Mouse (Mus musculus) hindbrain, embryonic 12.5 days (tissue): Measurements from ENCODE around the gene Zdhhc1. TPM values are rescaled to one million over a fixed set of nuclear protein-coding genes. Genes with fewer than 3 reads are reported as not detected.

Experiments
- polyA plus RNA-seq: library from polyadenylated mRNA; unstranded; fragments of >200 nt; fragmentation: Nextera tagmentation; extraction: Ambion mirVana; gene quantifications from 2 replicates; pipeline ENCODE4 v1.2.1, GENCODE M21; 2016

Gene Zdhhc1
- polyA plus RNA-seq, 1 experiment from 2014 or later: 35.8 TPM

Other genes starting within 250 kb of the Zdhhc1 start
- gene B3gnt9, start 241.7 kb downstream of the Zdhhc1 start, polyA plus RNA-seq: 7.5 and 9.5 TPM in 2 replicates
- gene Tradd, start 232.3 kb downstream of the Zdhhc1 start, polyA plus RNA-seq: 17.2 and 17.5 TPM in 2 replicates
- gene Fbxl8, start 232.3 kb downstream of the Zdhhc1 start, polyA plus RNA-seq: 0.97 and 1.4 TPM in 2 replicates
- gene Hsf4, start 227.1 kb downstream of the Zdhhc1 start, polyA plus RNA-seq: 0.23 TPM in 1 of 2 replicates, not detected in the other
- 2.7 and 4.0 TPM in 2 replicates for gene Nol3, start 220.8 kb downstream of the Zdhhc1 start, polyA plus RNA-seq
- gene 4931428F04Rik, start 207.0 kb downstream of the Zdhhc1 start, polyA plus RNA-seq: 63.2 and 74.0 TPM in 2 replicates
- 12.7 and 15.7 TPM in 2 replicates for gene Exoc3l, start 200.8 kb downstream of the Zdhhc1 start, polyA plus RNA-seq
- 68.8 and 69.9 TPM in 2 replicates for gene E2f4, start 199.2 kb downstream of the Zdhhc1 start, polyA plus RNA-seq
- gene Elmo3, start 191.3 kb downstream of the Zdhhc1 start, polyA plus RNA-seq: 2.7 and 3.2 TPM in 2 replicates
- gene Lrrc29, start 170.6 kb downstream of the Zdhhc1 start, polyA plus RNA-seq: 1.3 TPM in 2 replicates
- gene Tmem208, start 170.5 kb downstream of the Zdhhc1 start, polyA plus RNA-seq: 97.6 and 100 TPM in 2 replicates
- 1.4 and 2.0 TPM in 2 replicates for gene Fhod1, start 148.9 kb downstream of the Zdhhc1 start, polyA plus RNA-seq
- gene Slc9a5, start 148.1 kb downstream of the Zdhhc1 start, polyA plus RNA-seq: 7.2 and 7.7 TPM in 2 replicates
- 0.59 and 0.93 TPM in 2 replicates for gene Plekhg4, start 123.6 kb downstream of the Zdhhc1 start, polyA plus RNA-seq
- gene Kctd19, start 83.4 kb downstream of the Zdhhc1 start, polyA plus RNA-seq: 0.08 TPM in 1 of 2 replicates, not detected in the other
- 2.1 and 3.1 TPM in 2 replicates for gene Lrrc36, start 83.3 kb downstream of the Zdhhc1 start, polyA plus RNA-seq
- 162 and 186 TPM in 2 replicates for gene Tppp3, start 25.4 kb downstream of the Zdhhc1 start, polyA plus RNA-seq
- gene Hsd11b2, start 21.9 kb upstream of the Zdhhc1 start, polyA plus RNA-seq: 24.2 and 24.7 TPM in 2 replicates
- gene Atp6v0d1, start 69.1 kb upstream of the Zdhhc1 start, polyA plus RNA-seq: 117 and 127 TPM in 2 replicates
- 21.7 and 22.6 TPM in 2 replicates for gene Ripor1, start 108.4 kb upstream of the Zdhhc1 start, polyA plus RNA-seq
- gene Ctcf, start 139.7 kb upstream of the Zdhhc1 start, polyA plus RNA-seq: 132 and 139 TPM in 2 replicates
- gene Agrp, start 140.5 kb upstream of the Zdhhc1 start, polyA plus RNA-seq: 1.3 TPM in 2 replicates
- 9.7 and 11.8 TPM in 2 replicates for gene Carmil2, start 189.4 kb upstream of the Zdhhc1 start, polyA plus RNA-seq
- gene Acd, start 204.2 kb upstream of the Zdhhc1 start, polyA plus RNA-seq: 79.1 and 88.0 TPM in 2 replicates
- 29.5 and 29.7 TPM in 2 replicates for gene Pard6a, start 204.2 kb upstream of the Zdhhc1 start, polyA plus RNA-seq
- gene 4933405L10Rik, start 210.8 kb upstream of the Zdhhc1 start, polyA plus RNA-seq: 0.39 TPM in 1 of 2 replicates, not detected in the other
- 22.4 and 23.6 TPM in 2 replicates for gene Enkd1, start 211.3 kb upstream of the Zdhhc1 start, polyA plus RNA-seq